Mouse (Mus musculus) liver, embryonic 14.5 days (tissue): ENCODE measurements around the gene Cd70.

Experiments
- CTCF ChIP-seq: IDR thresholded peaks from 2 replicates; pipeline ENCODE4 v1.5.1; 2016; ENCODE audit warnings: antibody characterized with exemption, low read depth, control low read depth
- EP300 ChIP-seq: IDR thresholded peaks from 2 replicates; pipeline ENCODE4 v1.6.1; 2016; ENCODE audit warnings: antibody characterized with exemption, low read depth

- TF ChIP-seq EP300 (no peak), CTCF (no peak)
Observed at GRCm38 (mm10) chr17:57172378-57172777, 22.8 kb upstream of the Cd70 start.
